Mouse (Mus musculus): ENCODE results near the gene Gm11011. TPM values are rescaled to one million over a fixed set of nuclear protein-coding genes. Genes with fewer than 3 reads are reported as not detected.

Gm11011 gene
- total RNA-seq, 2 experiments from 2014 or later: not detected

DNA sequence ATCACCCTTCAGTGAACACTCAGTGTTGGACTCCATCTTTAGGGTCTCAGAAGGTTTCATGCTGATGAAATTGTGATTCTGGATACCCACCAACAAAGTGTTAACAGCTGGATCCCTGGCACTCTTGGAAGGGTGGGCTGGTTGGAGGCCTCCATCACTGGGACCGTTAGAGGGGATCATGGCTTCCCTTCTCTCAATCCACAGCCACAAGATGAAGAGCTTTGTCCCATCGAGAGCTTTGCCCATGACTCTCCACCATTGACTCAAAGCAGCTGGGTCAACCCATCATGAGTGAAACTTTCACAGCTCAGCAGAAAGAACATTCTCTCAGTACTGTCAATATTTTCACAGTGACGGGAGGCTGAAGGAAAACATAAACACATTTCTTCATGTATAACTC lies 4.1 kb downstream of the Gm11011 start:
- Histone ChIP-seq H3K27ac (no peak overlapping the region), H3K4me3 (no peak overlapping the region)
- no peak for DNase-seq (ENCODE audit: low spot score in 2 of 2)
- no peak for TF ChIP-seq CTCF (conservative IDR thresholded peaks at IDR 0.05)

DNA sequence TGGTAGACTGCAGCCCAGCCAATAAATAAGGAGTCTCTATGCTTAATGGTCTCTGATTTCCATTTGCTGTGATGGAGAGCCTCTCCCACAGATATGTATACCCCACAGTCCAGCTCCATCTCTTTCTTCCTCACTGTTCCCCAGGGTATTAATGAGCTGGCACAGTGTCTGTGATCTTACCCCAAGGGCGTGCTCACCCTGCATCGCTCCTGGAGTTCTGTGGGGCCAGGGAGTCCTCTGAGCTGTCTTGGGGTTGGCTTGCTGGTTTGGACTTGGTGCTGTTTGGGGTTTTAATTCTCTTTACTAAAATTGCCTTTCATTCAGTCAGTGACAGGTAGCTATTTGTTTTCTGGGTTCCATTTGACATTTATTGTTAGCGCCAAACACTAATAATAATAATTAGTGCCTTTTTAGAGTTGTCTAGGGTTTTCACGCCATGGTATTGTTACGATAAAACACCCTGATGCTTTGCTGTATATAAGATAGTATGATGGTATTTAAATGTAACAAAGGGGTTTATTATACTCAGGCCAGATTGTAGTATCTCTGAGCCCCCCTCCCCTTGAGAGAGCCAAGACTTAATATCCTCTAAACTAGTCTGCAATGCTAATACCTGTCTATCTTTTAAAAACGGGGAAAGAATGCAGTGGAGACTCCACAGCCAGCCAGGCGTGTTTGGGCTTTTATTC lies 9.9 kb downstream of the Gm11011 start:
- no peak for DNase-seq (ENCODE audit: low spot score in 2 of 2)
- Histone ChIP-seq H3K27ac (no peak overlapping the region), H3K4me3 (no peak overlapping the region)
- no peak for TF ChIP-seq CTCF (conservative IDR thresholded peaks at IDR 0.05)

DNA sequence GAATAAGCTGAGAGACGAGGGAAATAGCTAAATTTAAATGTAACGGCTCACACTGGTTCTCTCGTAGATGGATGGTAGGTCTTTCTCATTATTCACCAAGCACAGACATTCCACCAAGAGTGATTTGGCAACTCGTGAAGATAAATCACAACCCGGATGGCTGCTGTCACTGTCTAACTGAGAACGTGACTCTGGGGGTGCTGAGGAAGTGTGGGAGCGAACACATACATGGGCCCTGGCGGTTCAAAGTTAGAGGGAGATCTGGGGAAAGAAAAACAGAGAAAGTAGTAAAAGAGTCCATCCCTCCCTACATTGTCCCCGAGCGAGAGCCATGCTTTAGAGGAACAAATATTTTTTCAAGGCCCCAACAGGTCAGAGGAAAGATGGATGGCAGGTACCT lies 17.5 kb downstream of the Gm11011 start:
- Histone ChIP-seq H3K27ac (no peak overlapping the region), H3K4me3 (no peak overlapping the region)
- no peak for DNase-seq (ENCODE audit: low spot score in 2 of 2)
- TF ChIP-seq CTCF (conservative IDR thresholded peaks at IDR 0.05): no peak

DNA sequence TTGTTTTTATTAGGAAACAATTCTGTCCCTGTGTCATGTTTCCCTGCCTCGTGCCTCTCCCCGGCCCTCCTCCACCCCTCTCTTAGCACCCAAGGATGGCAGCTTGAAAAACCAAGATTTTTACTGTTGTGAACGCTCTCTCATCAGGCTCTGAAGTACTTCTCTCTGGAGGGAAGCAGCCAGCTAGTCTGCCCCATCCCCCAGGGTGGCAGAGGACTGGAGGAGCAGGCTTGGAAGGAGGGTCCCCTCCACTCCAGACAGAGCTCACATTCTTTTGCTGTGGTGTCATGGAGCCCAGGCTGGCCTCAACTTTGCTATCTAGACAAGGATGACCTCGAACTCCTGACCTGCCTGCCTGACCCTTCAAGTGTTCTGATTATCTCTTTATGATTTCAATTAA lies 21.4 kb downstream of the Gm11011 start:
- TF ChIP-seq CTCF (conservative IDR thresholded peaks at IDR 0.05): no peak
- DNase-seq (ENCODE audit: low spot score in 2 of 2): no peak
- Histone ChIP-seq H3K4me3 (no peak overlapping the region), H3K27ac (no peak overlapping the region)

DNA sequence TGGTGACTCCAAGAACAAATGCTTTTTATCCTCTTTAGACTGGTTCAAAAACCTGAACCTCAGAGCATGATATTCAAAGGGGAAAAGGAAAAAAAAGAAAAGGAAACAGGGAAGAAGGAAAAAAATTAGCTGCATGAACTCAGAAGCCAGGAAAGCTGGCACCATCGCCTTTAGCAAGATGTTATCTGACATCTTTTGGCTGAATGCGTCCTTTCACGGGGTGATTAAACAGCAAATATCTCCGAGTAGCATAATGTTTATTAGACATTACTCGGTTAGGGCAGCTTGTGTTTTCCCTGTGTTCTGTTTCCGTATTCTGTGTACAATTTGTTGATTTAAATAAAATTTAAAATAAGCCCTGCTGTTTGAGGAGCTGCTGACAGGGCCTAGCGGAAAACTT lies 21.8 kb downstream of the Gm11011 start:
- H3K4me3 ChIP-seq: no peak overlapping the region
- no peak for TF ChIP-seq CTCF (conservative IDR thresholded peaks at IDR 0.05)
- no peak overlapping the region for H3K27ac ChIP-seq
- no peak for DNase-seq (ENCODE audit: low spot score in 2 of 2)

DNA sequence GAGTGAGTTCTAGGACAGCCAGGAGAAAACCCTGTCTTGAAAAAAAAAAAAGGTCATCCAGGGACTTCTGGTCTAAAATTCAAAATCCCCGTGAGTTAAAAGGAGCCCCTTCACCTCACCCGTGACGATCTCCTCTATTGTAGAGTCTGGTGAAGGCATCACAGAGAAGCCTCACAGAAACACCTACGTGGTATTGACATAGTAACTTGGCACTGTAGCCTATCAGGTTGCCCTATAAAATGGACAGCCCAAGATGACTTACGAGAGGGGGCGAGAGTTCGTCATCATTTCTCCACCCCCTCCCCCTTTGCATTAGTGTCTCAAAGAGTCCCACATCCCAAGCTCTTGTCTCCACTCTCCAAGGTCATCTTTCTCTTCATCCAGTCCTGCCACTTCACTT lies 41.9 kb downstream of the Gm11011 start:
- no peak overlapping the region for H3K4me3 ChIP-seq
- no peak for TF ChIP-seq CTCF (conservative IDR thresholded peaks at IDR 0.05)
- DNase-seq (ENCODE audit: low spot score in 2 of 2): no peak
- H3K27ac ChIP-seq: no peak overlapping the region

DNA sequence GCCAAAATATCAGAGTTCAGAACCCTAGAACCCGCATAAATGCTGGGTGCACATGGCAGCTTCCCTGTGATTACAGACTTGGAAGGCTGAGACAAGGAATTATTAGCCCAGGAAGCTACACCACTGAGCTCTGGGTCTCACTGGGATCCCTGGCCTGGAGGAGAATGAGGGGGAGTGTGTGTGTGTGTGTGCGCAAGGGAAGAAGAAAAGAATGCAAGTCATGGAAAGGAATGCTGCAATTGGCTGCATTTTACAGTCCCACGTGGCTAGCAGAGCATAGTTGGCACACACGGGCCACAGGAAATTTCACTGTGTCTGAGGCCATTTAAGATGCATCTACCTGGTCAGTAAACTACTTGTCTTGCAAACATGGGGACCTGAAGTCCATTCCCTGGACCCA lies 48.6 kb downstream of the Gm11011 start:
- TF ChIP-seq CTCF (conservative IDR thresholded peaks at IDR 0.05): no peak
- DNase-seq (ENCODE audit: low spot score in 2 of 2): no peak
- Histone ChIP-seq H3K4me3 (no peak overlapping the region), H3K27ac (no peak overlapping the region)

Other genes with a start within 250 kb of the Gm11011 start
- gene Tshz2, start 45.3 kb upstream of the Gm11011 start, total RNA-seq (2021): 10 to 100 TPM; 25.1 to 33.5 TPM

Data from layer of hippocampus, adult 2 months (tissue).